Comparison of ENCODE assay signal across 22 mouse cellular contexts in genomic region chr16:94574025-94574717, GRCm38 (mm10). TPM values are rescaled to one million over a fixed set of nuclear protein-coding genes. Genes with fewer than 3 reads are reported as not detected.
DNase-seq lines count a peak whose midpoint lies in the region; ATAC-seq and TF ChIP-seq lines count a peak whose summit lies in the region.
"Had no signal": no experiment of that assay in that cellular context is flagged by ENCODE, and none has a peak within 500 bp of the region (broad histone marks: within the 10 kb centered on the region; RNA-seq: fewer than 3 reads in every experiment).

No protein-coding gene starts in this region.

- H3K79me2 ChIP-seq in MEL (ENCODE audit: control insufficient read depth, insufficient read depth, low read length, poor library complexity): peaks cover 88% of the 10 kb centered on the region

- no peak for TF ChIP-seq CTCF in MEL (IDR thresholded peaks at IDR 0.05 in 2 of 3, conservative IDR thresholded peaks at IDR 0.05 in 1 of 3; ENCODE audit: control insufficient read depth in 1 of 3, insufficient read depth in 1 of 3, low read depth in 2 of 3, low read length in 3 of 3, poor library complexity in 1 of 3, severe bottlenecking in 1 of 3)

- ATAC-seq in heart, embryonic 13.5 days (ENCODE audit: extremely low read depth, insufficient number of reproducible peaks, low FRiP score, low TSS enrichment): no peak
- ATAC-seq in heart, embryonic 11.5 days (replicated peaks; ENCODE audit: insufficient number of reproducible peaks, low FRiP score, low TSS enrichment): no peak
- ATAC-seq in midbrain, embryonic 11.5 days (ENCODE audit: low FRiP score): no peak
- no peak for ATAC-seq in midbrain, embryonic 14.5 days (ENCODE audit: low FRiP score, low TSS enrichment)
- ATAC-seq in forebrain, embryonic 14.5 days: no peak

- H3K4me2 ChIP-seq in heart, embryonic 13.5 days: 0 out of 2 replicates have a peak overlapping the region, but pooled peaks have one; percentile 0
- H3K4me2 ChIP-seq in heart, embryonic 11.5 days: no peak overlapping the region
- no peak overlapping the region for H3K4me2 ChIP-seq in midbrain, embryonic 11.5 days
- no peak overlapping the region for H3K4me2 ChIP-seq in midbrain, embryonic 14.5 days (ENCODE audit: low read length)
- H3K4me2 ChIP-seq in forebrain, embryonic 14.5 days (ENCODE audit: low read length): no peak overlapping the region
- H3K4me2 ChIP-seq: forebrain, embryonic 12.5 days; heart, embryonic 15.5 days; hindbrain, embryonic 15.5 days; limb, embryonic 13.5 days; neural tube, embryonic 12.5 days had no signal

- TF ChIP-seq RAD21 in MEL (IDR thresholded peaks at IDR 0.05; ENCODE audit: low read depth, low read length): no peak

- no peaks in the 10 kb centered on the region for H3K27me3 ChIP-seq in heart, embryonic 13.5 days (replicated peaks)
- H3K27me3 ChIP-seq in heart, embryonic 11.5 days (ENCODE audit: control insufficient read depth, insufficient read depth, low read length): no peaks in the 10 kb centered on the region
- no peaks in the 10 kb centered on the region for H3K27me3 ChIP-seq in midbrain, embryonic 11.5 days (ENCODE audit: control insufficient read depth, insufficient read depth, low read length)
- no peaks in the 10 kb centered on the region for H3K27me3 ChIP-seq in midbrain, embryonic 14.5 days (ENCODE audit: control insufficient read depth, insufficient read depth, low read length)
- H3K27me3 ChIP-seq in MEL (ENCODE audit: control insufficient read depth in 1 of 2, insufficient read depth in 2 of 2, low read length in 2 of 2): no peaks in the 10 kb centered on the region
- H3K27me3 ChIP-seq in forebrain, embryonic 14.5 days (replicated peaks; ENCODE audit: control insufficient read depth, insufficient read depth, low read length): no peaks in the 10 kb centered on the region
- H3K27me3 ChIP-seq: forebrain, embryonic 12.5 days; heart, embryonic 15.5 days; hindbrain, embryonic 15.5 days; limb, embryonic 13.5 days; neural tube, embryonic 12.5 days had no signal

- peaks cover 76% of the 10 kb centered on the region for H3K4me1 ChIP-seq in heart, embryonic 13.5 days
- H3K4me1 ChIP-seq in heart, embryonic 11.5 days (ENCODE audit: control insufficient read depth, insufficient read depth, low read length): peaks cover 45% of the 10 kb centered on the region
- peaks cover 22% of the 10 kb centered on the region for H3K4me1 ChIP-seq in midbrain, embryonic 11.5 days (ENCODE audit: control insufficient read depth, insufficient read depth, low read length)
- peaks cover 48% of the 10 kb centered on the region for H3K4me1 ChIP-seq in midbrain, embryonic 14.5 days (ENCODE audit: control insufficient read depth, insufficient read depth, low read length)
- peaks cover 6 to 17% of the 10 kb centered on the region in 2 experiments; a peak in 2 of 4 replicates for H3K4me1 ChIP-seq in MEL (ENCODE audit: control insufficient read depth in 1 of 2, insufficient read depth in 2 of 2, low read length in 2 of 2)
- H3K4me1 ChIP-seq in forebrain, embryonic 14.5 days (ENCODE audit: control insufficient read depth, insufficient read depth, low read length): peaks cover 21% of the 10 kb centered on the region

- TF ChIP-seq POLR2A in MEL (IDR thresholded peaks at IDR 0.05; ENCODE audit: control insufficient read depth in 1 of 2, insufficient read depth in 1 of 2, low read depth in 1 of 2, low read length in 2 of 2, poor library complexity in 1 of 2): no peak

- peak; percentile 85 for DNase-seq in midbrain, embryonic 11.5 days (ENCODE audit: low spot score, missing footprints)
- no peak for DNase-seq in midbrain, embryonic 14.5 days
- no peak for DNase-seq in MEL (ENCODE audit: low read depth, low spot score)
- peak; percentile 42 for DNase-seq in naive thymus-derived CD4-positive, alpha-beta T cell, adult 2 months (ENCODE audit: low read depth)
- DNase-seq in forebrain, embryonic 14.5 days (ENCODE audit: low spot score): no peak
- no peak for DNase-seq in retina, postnatal 1 day
- DNase-seq: adrenal gland, adult 2 months; gastrocnemius, postnatal 14 days; heart, adult 18-20 months; heart, postnatal 4 days; kidney, adult 18-20 months; lung, adult 2 months; lung, postnatal 36 days; spleen, adult 18-20 months had no signal

- H3K9me3 ChIP-seq in heart, embryonic 13.5 days: no peaks in the 10 kb centered on the region
- no peaks in the 10 kb centered on the region for H3K9me3 ChIP-seq in heart, embryonic 11.5 days (replicated peaks; ENCODE audit: control insufficient read depth, low read length)
- H3K9me3 ChIP-seq in midbrain, embryonic 11.5 days (ENCODE audit: control insufficient read depth, low read length): no peaks in the 10 kb centered on the region
- H3K9me3 ChIP-seq in midbrain, embryonic 14.5 days (ENCODE audit: control insufficient read depth, low read length): no peaks in the 10 kb centered on the region
- H3K9me3 ChIP-seq in MEL (replicated peaks; ENCODE audit: insufficient read depth, low read length): no peaks in the 10 kb centered on the region
- no peaks in the 10 kb centered on the region for H3K9me3 ChIP-seq in forebrain, embryonic 14.5 days (replicated peaks; ENCODE audit: control insufficient read depth, low read length)
- H3K9me3 ChIP-seq: embryonic facial prominence, embryonic 10.5 days; forebrain, embryonic 12.5 days; heart, embryonic 15.5 days; hindbrain, embryonic 15.5 days; limb, embryonic 13.5 days; neural tube, embryonic 12.5 days had no signal

- no peak overlapping the region for H3K4me3 ChIP-seq in heart, embryonic 13.5 days
- H3K4me3 ChIP-seq in heart, embryonic 11.5 days (ENCODE audit: low read depth, low read length): no peak overlapping the region
- H3K4me3 ChIP-seq in midbrain, embryonic 11.5 days (ENCODE audit: low read depth, low read length): no peak overlapping the region
- H3K4me3 ChIP-seq in midbrain, embryonic 14.5 days (replicated peaks; ENCODE audit: low read depth, low read length): no peak overlapping the region
- H3K4me3 ChIP-seq in MEL (ENCODE audit: control insufficient read depth in 1 of 2, insufficient read depth in 1 of 2, low read depth in 2 of 2, low read length in 2 of 2): no peak overlapping the region
- no peak overlapping the region for H3K4me3 ChIP-seq in forebrain, embryonic 14.5 days (ENCODE audit: low read depth, low read length)
- H3K4me3 ChIP-seq: embryonic facial prominence, embryonic 10.5 days; forebrain, embryonic 12.5 days; heart, embryonic 15.5 days; hindbrain, embryonic 15.5 days; limb, embryonic 13.5 days; neural tube, embryonic 12.5 days had no signal

- H3K36me3 ChIP-seq in heart, embryonic 13.5 days: no peaks in the 10 kb centered on the region
- H3K36me3 ChIP-seq in heart, embryonic 11.5 days (ENCODE audit: control insufficient read depth, insufficient read depth, low read length): no peaks in the 10 kb centered on the region
- H3K36me3 ChIP-seq in midbrain, embryonic 11.5 days (ENCODE audit: control insufficient read depth, insufficient read depth, low read length): no peaks in the 10 kb centered on the region
- H3K36me3 ChIP-seq in midbrain, embryonic 14.5 days (ENCODE audit: control insufficient read depth, insufficient read depth, low read length): no peaks in the 10 kb centered on the region
- H3K36me3 ChIP-seq in MEL (ENCODE audit: control insufficient read depth in 1 of 2, insufficient read depth in 2 of 2, low read length in 2 of 2): peaks cover 1 to 35% of the 10 kb centered on the region in 2 experiments
- H3K36me3 ChIP-seq in forebrain, embryonic 14.5 days (ENCODE audit: control insufficient read depth, insufficient read depth, low read length): no peaks in the 10 kb centered on the region
- H3K36me3 ChIP-seq: embryonic facial prominence, embryonic 10.5 days; forebrain, embryonic 12.5 days; heart, embryonic 15.5 days; hindbrain, embryonic 15.5 days; limb, embryonic 13.5 days; neural tube, embryonic 12.5 days had no signal

- H3K9ac ChIP-seq in heart, embryonic 13.5 days: peak overlapping the region; percentile 41; the same call in 1 of the 2 replicates
- H3K9ac ChIP-seq in heart, embryonic 11.5 days (ENCODE audit: low read depth, low read length): no peak overlapping the region
- H3K9ac ChIP-seq in midbrain, embryonic 11.5 days (ENCODE audit: low read length): no peak overlapping the region
- no peak overlapping the region for H3K9ac ChIP-seq in midbrain, embryonic 14.5 days (replicated peaks; ENCODE audit: low read length)
- no peak overlapping the region for H3K9ac ChIP-seq in MEL (ENCODE audit: control insufficient read depth, low read depth, low read length, poor library complexity, severe bottlenecking)
- H3K9ac ChIP-seq in forebrain, embryonic 14.5 days (ENCODE audit: low read length): no peak overlapping the region
- H3K9ac ChIP-seq: forebrain, embryonic 12.5 days; heart, embryonic 15.5 days; hindbrain, embryonic 15.5 days; limb, embryonic 13.5 days; neural tube, embryonic 12.5 days had no signal

- 60% methylated on average over 3 of the region's 3 CpGs for WGBS in heart, embryonic 13.5 days
- WGBS in heart, embryonic 11.5 days (ENCODE audit: insufficient replicate concordance): 70% methylated on average over 3 of the region's 3 CpGs
- WGBS in midbrain, embryonic 11.5 days: 83% methylated on average over 3 of the region's 3 CpGs
- 82% methylated on average over 3 of the region's 3 CpGs for WGBS in midbrain, embryonic 14.5 days
- 83% methylated on average over 3 of the region's 3 CpGs for WGBS in forebrain, embryonic 14.5 days

- no peak for TF ChIP-seq EP300 in MEL (IDR thresholded peaks at IDR 0.05; ENCODE audit: low read depth in 1 of 2, low read length in 2 of 2)

- no peak overlapping the region for H3K27ac ChIP-seq in heart, embryonic 13.5 days (replicated peaks)
- no peak overlapping the region for H3K27ac ChIP-seq in heart, embryonic 11.5 days (ENCODE audit: low read depth, low read length)
- no peak overlapping the region for H3K27ac ChIP-seq in midbrain, embryonic 11.5 days (ENCODE audit: low read depth, low read length)
- no peak overlapping the region for H3K27ac ChIP-seq in midbrain, embryonic 14.5 days (replicated peaks; ENCODE audit: low read depth, low read length)
- no peak overlapping the region for H3K27ac ChIP-seq in MEL (ENCODE audit: control insufficient read depth, low read depth, low read length)
- H3K27ac ChIP-seq in forebrain, embryonic 14.5 days (ENCODE audit: low read depth, low read length): no peak overlapping the region
- H3K27ac ChIP-seq: embryonic facial prominence, embryonic 10.5 days; forebrain, embryonic 12.5 days; heart, embryonic 15.5 days; hindbrain, embryonic 15.5 days; limb, embryonic 13.5 days; neural tube, embryonic 12.5 days had no signal

RNA-seq across cellular contexts. Expression of gene Dyrk1a, which starts 4.4 kb away (rescaled TPM):
- polyA plus RNA-seq in heart, embryonic 13.5 days (2015; fragmentation: Nextera tagmentation; extraction: Ambion mirVana): 6.7 and 7.2 TPM in 2 replicates
- polyA plus RNA-seq in heart, embryonic 11.5 days (2014; fragmentation: Nextera tagmentation; extraction: Ambion mirVana): 9.0 and 11.6 TPM in 2 replicates
- 11.3 and 13.0 TPM in 2 replicates for polyA plus RNA-seq in midbrain, embryonic 11.5 days (2014; fragmentation: Nextera tagmentation; extraction: Ambion mirVana)
- 16.8 and 20.8 TPM in 2 replicates for polyA plus RNA-seq in midbrain, embryonic 14.5 days (2014; fragmentation: Nextera tagmentation; extraction: Ambion mirVana)
- 22.6 and 27.5 TPM in 2 replicates for total RNA-seq in MEL (2012; rRNA removed)
- polyA plus RNA-seq in MEL (2012; ENCODE audit: insufficient read depth in 1 of 2, insufficient read length in 2 of 2, low read depth in 1 of 2, low replicate concordance in 2 of 2, missing spikeins in 1 of 2): 100 to 1,000 TPM in 1 of 2 experiments, 10 to 100 TPM in 1; 34.7 to 126 TPM
- 14.8 and 15.6 TPM in 2 replicates for polyA plus RNA-seq in forebrain, embryonic 14.5 days (2014; fragmentation: Nextera tagmentation; extraction: Ambion mirVana)

RNA-seq across cellular contexts. Expression of gene Vps26c, which starts 47.5 kb away (rescaled TPM):
- polyA plus RNA-seq in heart, embryonic 13.5 days (2015; fragmentation: Nextera tagmentation; extraction: Ambion mirVana): 43.6 and 46.7 TPM in 2 replicates
- polyA plus RNA-seq in heart, embryonic 11.5 days (2014; fragmentation: Nextera tagmentation; extraction: Ambion mirVana): 47.4 and 54.6 TPM in 2 replicates
- polyA plus RNA-seq in midbrain, embryonic 11.5 days (2014; fragmentation: Nextera tagmentation; extraction: Ambion mirVana): 60.0 and 60.4 TPM in 2 replicates
- 73.7 and 76.3 TPM in 2 replicates for polyA plus RNA-seq in midbrain, embryonic 14.5 days (2014; fragmentation: Nextera tagmentation; extraction: Ambion mirVana)
- total RNA-seq in MEL (2012; rRNA removed): 20.9 and 23.2 TPM in 2 replicates
- polyA plus RNA-seq in MEL (2012; ENCODE audit: insufficient read depth in 1 of 2, insufficient read length in 2 of 2, low read depth in 1 of 2, low replicate concordance in 2 of 2, missing spikeins in 1 of 2): 10 to 100 TPM in 1 of 2 experiments, not detected in 1; 23.7 TPM
- 78.7 and 80.7 TPM in 2 replicates for polyA plus RNA-seq in forebrain, embryonic 14.5 days (2014; fragmentation: Nextera tagmentation; extraction: Ambion mirVana)

Comparison
In these comparisons a context has a peak if more than half of its experiments do, and no peak if none do; other contexts are left out.
1. DNase-seq: peak in midbrain, embryonic 11.5 days (single experiment) and naive thymus-derived CD4-positive, alpha-beta T cell, adult 2 months (single experiment); none in midbrain, embryonic 14.5 days (single experiment), MEL (single experiment), forebrain, embryonic 14.5 days (single experiment) and retina, postnatal 1 day (single experiment).